Mouse (Mus musculus) stomach, embryonic 15.5 days (tissue): ENCODE data around the gene Glo1. TPM values are rescaled to one million over a fixed set of nuclear protein-coding genes. Genes with fewer than 3 reads are reported as not detected.
"Not testable (repeated sequence)": the region's sequence is repeated elsewhere in the genome, so short reads cannot be mapped to it uniquely, and the experiment has no call there.

Experiments
- ATAC-seq: fragments of 200-750 bp; cut with Nextera tagmentation; 2 replicates; pipeline ENCODE4 v1.8.0; 2017; ENCODE audit warnings: low read depth, moderate number of reproducible peaks, moderate TSS enrichment; ENCODE audit not compliant: insufficient read depth, low FRiP score
- H3K27ac ChIP-seq: fragments of 300-500 bp; sonication (generic); 2 replicates; pipeline ENCODE4 v1.5.1; 2015; ENCODE audit warnings: mild to moderate bottlenecking, inconsistent platforms
- H3K27me3 ChIP-seq: fragments of 300-500 bp; sonication (generic); replicated peaks from 2 replicates; pipeline ENCODE4 v1.6.1; 2015; ENCODE audit warnings: inconsistent platforms
- H3K36me3 ChIP-seq: fragments of 300-500 bp; sonication (generic); 2 replicates; pipeline ENCODE4 v1.6.1; 2015; ENCODE audit warnings: inconsistent platforms
- H3K4me1 ChIP-seq: fragments of 300-500 bp; sonication (generic); 2 replicates; pipeline ENCODE4 v1.6.1; 2015; ENCODE audit warnings: inconsistent platforms
- H3K4me2 ChIP-seq: fragments of 300-500 bp; sonication (generic); 2 replicates; pipeline ENCODE4 v1.6.1; 2015; ENCODE audit warnings: mild to moderate bottlenecking, inconsistent platforms
- H3K4me3 ChIP-seq: fragments of 300-500 bp; sonication (generic); replicated peaks from 2 replicates; pipeline ENCODE4 v1.5.1; 2015; ENCODE audit warnings: inconsistent platforms
- H3K9ac ChIP-seq: fragments of 300-500 bp; sonication (generic); 2 replicates; pipeline ENCODE4 v1.6.1; 2015; ENCODE audit warnings: inconsistent platforms
- H3K9me3 ChIP-seq: fragments of 300-500 bp; sonication (generic); 2 replicates; pipeline ENCODE4 v1.6.1; 2016; ENCODE audit warnings: inconsistent platforms
- WGBS: fragments of 180-500 bp; shearing (Covaris S2); methylation state at CpG from one replicate; pipeline ENCODE4 v1.1.7; 2015; 5-methylcytosine and 5-hydroxymethylcytosine counted together
- polyA plus RNA-seq: library from polyadenylated mRNA; unstranded; fragments of >200 nt; fragmentation: Nextera tagmentation; extraction: Ambion mirVana; gene quantifications from 2 replicates; pipeline ENCODE4 v1.2.1, GENCODE M21; 2015

Gene Glo1
- polyA plus RNA-seq, 1 experiment from 2014 or later: 221 TPM

DNA sequence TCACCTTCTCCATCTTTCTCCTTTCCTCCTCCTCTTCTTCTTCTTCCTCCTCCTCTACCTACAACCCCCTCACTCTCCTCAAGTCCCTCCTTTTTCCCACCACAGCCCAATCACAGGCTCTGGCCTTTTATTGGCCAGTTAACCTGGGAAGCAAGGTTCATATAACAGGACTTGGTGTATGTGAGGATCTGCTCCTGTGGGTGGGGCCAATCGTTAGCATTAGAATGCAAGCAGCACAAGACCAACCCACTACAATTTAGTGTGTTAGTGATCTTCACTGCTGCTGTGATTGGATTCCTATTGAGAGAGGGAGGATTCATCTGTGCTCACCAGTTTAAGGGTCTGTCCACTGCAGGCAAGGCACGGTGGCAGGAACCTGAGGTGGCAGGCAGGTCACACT is 12.3 kb upstream of the Glo1 start:
- 59% methylated on average over 2 of the region's 2 CpGs for WGBS

DNA sequence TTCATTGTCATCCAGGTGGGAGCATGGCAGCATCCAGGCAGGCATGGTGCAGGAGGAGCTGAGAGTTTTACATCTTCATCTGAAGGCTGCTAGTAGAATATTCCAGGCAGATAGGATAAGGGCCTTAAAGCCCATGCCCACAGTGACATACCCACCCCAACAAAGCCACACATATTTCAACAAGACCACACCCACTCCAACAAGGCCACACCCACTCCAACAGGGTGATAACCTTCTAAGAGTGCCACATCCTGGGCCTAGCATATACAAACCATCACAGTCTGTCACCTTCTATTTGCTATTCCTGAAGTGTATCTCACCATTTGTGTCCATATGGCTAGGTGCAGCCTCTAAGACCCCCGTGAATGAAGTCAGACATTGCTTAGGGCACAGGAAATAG is 11.0 kb upstream of the Glo1 start:
- Histone ChIP-seq H3K4me3 (no peak overlapping the region), H3K4me1 (no peaks in the 10 kb centered on the region), H3K9ac (no peak overlapping the region), H3K36me3 (no peaks in the 10 kb centered on the region), H3K9me3 (no peaks in the 10 kb centered on the region), H3K27me3 (no peaks in the 10 kb centered on the region), H3K4me2 (no peak overlapping the region), H3K27ac (no peak overlapping the region)
- 27% methylated on average over 1 of the region's 1 CpGs for WGBS
- no peak for ATAC-seq

More for the DNA sequence above, 12.3 kb upstream of the Glo1 start:
- Histone ChIP-seq H3K36me3 (no peaks in the 10 kb centered on the region), H3K4me3 (no peak overlapping the region), H3K27me3 (no peaks in the 10 kb centered on the region), H3K27ac (no peak overlapping the region), H3K9me3 (no peaks in the 10 kb centered on the region), H3K4me2 (no peak overlapping the region), H3K4me1 (no peaks in the 10 kb centered on the region), H3K9ac (no peak overlapping the region)
- ATAC-seq: no peak

DNA sequence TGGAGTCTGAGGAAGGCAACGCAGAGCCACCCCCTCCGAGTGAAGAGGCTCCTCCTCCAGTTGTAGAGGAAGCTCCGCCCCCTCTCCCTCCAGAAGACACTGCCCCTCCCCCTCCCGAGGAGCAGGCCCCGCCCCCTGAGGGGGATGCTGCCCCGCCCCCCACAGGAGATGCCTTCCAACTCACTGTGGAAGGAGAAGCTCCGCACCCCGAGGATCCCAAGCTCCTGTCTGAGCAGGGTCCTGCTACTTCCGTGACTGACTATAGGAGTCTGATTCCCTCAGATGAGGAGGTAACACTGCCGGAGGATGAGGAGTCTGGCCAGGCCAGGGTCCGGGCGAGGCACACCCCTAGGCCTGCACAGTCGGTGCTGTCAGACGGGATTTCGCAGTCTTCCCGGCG is 8.7 kb upstream of the Glo1 start:
- peak overlapping the region; percentile 41 for H3K4me2 ChIP-seq
- H3K27ac ChIP-seq: no peak overlapping the region
- no peaks in the 10 kb centered on the region for H3K9me3 ChIP-seq
- H3K4me3 ChIP-seq: peak overlapping the region; percentile 29
- no peak overlapping the region for H3K9ac ChIP-seq
- H3K36me3 ChIP-seq: no peaks in the 10 kb centered on the region
- no peaks in the 10 kb centered on the region for H3K27me3 ChIP-seq
- H3K4me1 ChIP-seq: no peaks in the 10 kb centered on the region
- WGBS: 28% methylated on average over 15 of the region's 17 CpGs
- peak; percentile 31; the same call in 1 of the 2 replicates for ATAC-seq

GRCm38 (mm10) chr17:30624132-30624531 is 2.5 kb downstream of the Glo1 start, which contains the start of gene Dnah8:
Gene Dnah8, plus strand, starts transcription at chr17:30624354.
- H3K4me3 ChIP-seq, H3K9me3 ChIP-seq, H3K4me1 ChIP-seq, H3K36me3 ChIP-seq, H3K27me3 ChIP-seq, H3K9ac ChIP-seq, H3K27ac ChIP-seq, H3K4me2 ChIP-seq: not testable (repeated sequence)
- WGBS: no CpG with 5 or more reads among the region's 20 CpGs
- peak; percentile 43; the same call in 1 of the 2 replicates for ATAC-seq

- Histone ChIP-seq H3K27me3 (no peaks in the 10 kb centered on the region), H3K4me2 (no peak overlapping the region), H3K9me3 (no peaks in the 10 kb centered on the region), H3K4me1 (no peaks in the 10 kb centered on the region), H3K9ac (no peak overlapping the region), H3K4me3 (no peak overlapping the region), H3K36me3 (no peaks in the 10 kb centered on the region), H3K27ac (no peak overlapping the region)
- no peak for ATAC-seq
- 84% methylated on average over 3 of the region's 3 CpGs for WGBS
Observed at GRCm38 (mm10) chr17:30623200-30623599, 3.5 kb downstream of the Glo1 start.

DNA sequence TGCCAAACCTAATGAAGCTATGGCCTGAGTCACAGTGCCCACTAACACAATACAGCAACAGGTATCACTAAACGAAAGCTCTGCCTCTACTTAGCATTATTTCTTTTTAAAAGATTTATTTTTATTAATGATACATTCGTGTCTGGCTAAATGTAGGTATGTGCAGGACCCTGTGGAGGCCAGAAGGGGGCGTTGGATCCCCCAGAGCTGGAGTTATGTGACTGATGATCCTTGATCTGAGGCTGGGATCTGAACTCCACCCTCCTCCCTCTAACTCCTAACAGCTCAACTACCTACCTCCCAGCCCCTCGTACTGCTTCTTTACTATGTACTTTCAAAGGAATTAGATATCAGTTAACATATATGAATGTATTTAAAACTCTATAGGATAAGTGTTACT is 5.2 kb downstream of the Glo1 start:
- WGBS: 67% methylated on average over 4 of the region's 4 CpGs
- H3K27ac ChIP-seq: no peak overlapping the region
- no peaks in the 10 kb centered on the region for H3K36me3 ChIP-seq
- ATAC-seq: no peak
- no peak overlapping the region for H3K4me2 ChIP-seq
- no peak overlapping the region for H3K4me3 ChIP-seq
- H3K4me1 ChIP-seq: no peaks in the 10 kb centered on the region
- H3K9ac ChIP-seq: no peak overlapping the region
- no peaks in the 10 kb centered on the region for H3K9me3 ChIP-seq
- no peaks in the 10 kb centered on the region for H3K27me3 ChIP-seq

DNA sequence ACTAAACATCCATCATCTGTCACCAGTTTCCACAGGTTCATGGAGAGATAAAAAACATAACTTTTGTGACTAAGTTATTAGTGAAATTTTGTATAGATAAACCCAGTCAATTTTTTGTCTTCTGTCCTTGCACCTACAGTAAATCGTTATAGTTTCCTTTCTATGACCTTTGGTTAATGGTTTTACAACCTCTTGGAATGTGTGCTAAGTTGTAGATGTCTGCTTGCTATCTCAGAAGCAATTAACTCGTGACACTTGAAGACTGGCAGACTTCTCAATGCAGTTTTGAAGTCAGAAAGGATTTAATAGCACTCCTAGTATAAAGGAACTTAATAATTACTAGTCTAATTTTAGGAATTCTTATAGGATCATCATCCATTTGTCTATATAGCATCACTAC is 6.1 kb downstream of the Glo1 start:
- H3K36me3 ChIP-seq: no peaks in the 10 kb centered on the region
- WGBS: 38% methylated on average over 2 of the region's 2 CpGs
- no peak overlapping the region for H3K4me2 ChIP-seq
- no peak overlapping the region for H3K27ac ChIP-seq
- ATAC-seq: no peak
- no peaks in the 10 kb centered on the region for H3K27me3 ChIP-seq
- H3K9ac ChIP-seq: no peak overlapping the region
- no peak overlapping the region for H3K4me3 ChIP-seq
- H3K9me3 ChIP-seq: no peaks in the 10 kb centered on the region
- no peaks in the 10 kb centered on the region for H3K4me1 ChIP-seq

DNA sequence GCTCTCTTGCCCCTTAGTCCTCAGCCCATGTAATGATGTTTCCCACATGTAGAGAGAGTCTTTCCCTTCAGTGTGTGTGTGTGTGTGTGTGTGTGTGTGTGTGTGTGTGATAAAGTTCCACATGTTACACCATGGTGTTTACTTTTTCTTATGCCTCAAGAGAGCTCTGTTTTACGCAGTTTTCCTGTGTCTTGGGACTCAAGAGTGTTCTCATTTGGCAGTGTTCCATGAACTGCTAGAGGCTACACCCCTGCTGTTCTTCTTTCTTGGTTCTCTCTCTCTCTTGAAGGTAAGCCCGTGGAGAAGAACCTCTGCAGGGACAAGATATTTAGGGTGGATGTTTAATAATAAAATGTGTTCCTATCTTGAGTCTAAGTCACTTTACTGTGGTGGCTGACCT is 7.5 kb downstream of the Glo1 start:
- Histone ChIP-seq H3K4me3 (no peak overlapping the region), H3K27me3 (no peaks in the 10 kb centered on the region), H3K4me2 (no peak overlapping the region), H3K9ac (no peak overlapping the region), H3K27ac (no peak overlapping the region), H3K36me3 (no peaks in the 10 kb centered on the region), H3K9me3 (no peaks in the 10 kb centered on the region), H3K4me1 (no peaks in the 10 kb centered on the region)
- ATAC-seq: no peak
- 33% methylated on average over 2 of the region's 2 CpGs for WGBS

DNA sequence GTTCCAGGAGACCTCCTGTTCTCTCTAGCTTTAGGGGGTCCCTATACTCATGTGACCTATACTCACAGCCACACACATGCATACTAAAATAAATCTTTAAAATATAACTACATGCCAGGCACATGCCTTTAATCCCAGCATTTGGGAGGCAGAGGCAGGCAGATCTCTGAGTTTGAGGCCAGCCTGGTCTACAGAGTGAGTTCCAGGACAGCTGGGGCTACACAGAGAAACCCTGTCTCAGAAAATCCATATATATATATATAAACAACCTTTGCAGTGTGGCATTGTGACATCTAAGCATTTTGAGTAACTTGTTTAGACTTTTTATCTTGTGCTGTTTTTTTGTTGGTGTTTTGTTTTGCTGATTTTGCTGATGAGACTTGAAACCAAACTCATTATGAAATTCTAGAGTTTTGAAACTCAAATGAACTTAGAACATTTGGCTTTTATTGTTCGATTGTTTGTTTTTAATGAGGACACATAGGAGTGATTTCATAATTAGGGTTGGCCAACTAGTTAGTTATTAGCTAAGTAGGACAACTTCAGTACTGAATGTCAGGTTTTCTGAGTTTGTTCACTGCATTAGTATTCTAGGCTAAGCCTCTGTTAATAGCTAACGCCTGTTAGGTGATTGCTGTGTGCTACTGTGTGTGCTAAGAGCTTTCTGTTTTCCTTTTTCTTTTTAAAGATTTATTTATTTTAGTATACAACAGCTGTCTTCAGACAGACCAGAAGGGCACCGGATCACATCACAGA is 8.4 kb downstream of the Glo1 start:
- no peak for ATAC-seq
- no peak overlapping the region for H3K27ac ChIP-seq
- 70% methylated on average over 3 of the region's 3 CpGs for WGBS

GRCm38 (mm10) chr17:30616203-30616602 is 10.5 kb downstream of the Glo1 start:
- Histone ChIP-seq H3K36me3 (no peaks in the 10 kb centered on the region), H3K27me3 (no peaks in the 10 kb centered on the region), H3K9ac (no peak overlapping the region), H3K4me1 (no peaks in the 10 kb centered on the region), H3K4me2 (no peak overlapping the region), H3K4me3 (no peak overlapping the region), H3K9me3 (no peaks in the 10 kb centered on the region), H3K27ac (no peak overlapping the region)
- WGBS: 84% methylated on average over 5 of the region's 5 CpGs
- no peak for ATAC-seq

More for the DNA sequence above, 8.4 kb downstream of the Glo1 start:
- Histone ChIP-seq H3K36me3 (no peaks in the 10 kb centered on the region), H3K4me2 (no peak overlapping the region), H3K4me1 (no peaks in the 10 kb centered on the region), H3K9me3 (no peaks in the 10 kb centered on the region), H3K9ac (no peak overlapping the region), H3K27me3 (no peaks in the 10 kb centered on the region), H3K4me3 (no peak overlapping the region)

- no peak overlapping the region for H3K9ac ChIP-seq
- 0 out of 2 replicates have a peak, but pooled peaks cover 12% of the 10 kb centered on the region for H3K4me1 ChIP-seq
- no peak overlapping the region for H3K27ac ChIP-seq
- no peaks in the 10 kb centered on the region for H3K36me3 ChIP-seq
- H3K4me2 ChIP-seq: no peak overlapping the region
- no peaks in the 10 kb centered on the region for H3K27me3 ChIP-seq
- ATAC-seq: no peak
- no peaks in the 10 kb centered on the region for H3K9me3 ChIP-seq
- no peak overlapping the region for H3K4me3 ChIP-seq
Observed at GRCm38 (mm10) chr17:30613350-30613749, 13.3 kb downstream of the Glo1 start.

- H3K4me3 ChIP-seq: peak overlapping the region; percentile 75
- H3K9me3 ChIP-seq: no peaks in the 10 kb centered on the region
- H3K27me3 ChIP-seq: no peaks in the 10 kb centered on the region
- H3K4me2 ChIP-seq: peak overlapping the region; percentile 56
- H3K9ac ChIP-seq: peak overlapping the region; percentile 85
- 0 out of 2 replicates have a peak, but pooled peaks cover 12% of the 10 kb centered on the region for H3K4me1 ChIP-seq
- peak overlapping the region; percentile 89 for H3K27ac ChIP-seq
- ATAC-seq: peak; percentile 100
- H3K36me3 ChIP-seq: 0 out of 2 replicates have a peak, but pooled peaks cover 2% of the 10 kb centered on the region
- under 1% methylated on average over 34 of the region's 34 CpGs for WGBS
Observed at GRCm38 (mm10) chr17:30612075-30612859, 14.4 kb downstream of the Glo1 start.
